Mouse (Mus musculus): ENCODE measurements around the gene Gramd1a. TPM values are rescaled to one million over a fixed set of nuclear protein-coding genes. Genes with fewer than 3 reads are reported as not detected.

The Gramd1a gene
- polyA plus RNA-seq, 1 experiment = 54.9 TPM

GRCm38 (mm10) chr7:31116721-31117145 is 39.0 kb downstream of the Gramd1a start:
- Histone ChIP-seq H3K4me1 (ENCODE audit: control insufficient read depth, insufficient read depth, low read length) (no peaks in the 10 kb centered on the region), H3K9ac (ENCODE audit: low read depth, poor library complexity, severe bottlenecking) (peak overlapping the region; percentile 75), H3K9me3 (replicated peaks; ENCODE audit: control insufficient read depth, insufficient read depth, low read length, poor library complexity, severe bottlenecking) (no peaks in the 10 kb centered on the region), H3K27me3 (ENCODE audit: control insufficient read depth, insufficient read depth, low read length, poor library complexity, severe bottlenecking) (no peaks in the 10 kb centered on the region), H3K27ac (ENCODE audit: insufficient read depth, low read length) (no peak overlapping the region), H3K4me3 (ENCODE audit: low read depth, low read length) (peak overlapping the region; percentile 81), H3K36me3 (ENCODE audit: control insufficient read depth, insufficient read depth, low read length, poor library complexity, severe bottlenecking) (no peaks in the 10 kb centered on the region)
- TF ChIP-seq CTCF (IDR thresholded peaks at IDR 0.05; ENCODE audit: low read depth, low read length) (no peak), EP300 (IDR thresholded peaks at IDR 0.05; ENCODE audit: insufficient read depth, low read depth, low read length) (0 out of 2 replicates have a peak, but pooled peaks have one; percentile 37), POLR2A (IDR thresholded peaks at IDR 0.05; ENCODE audit: insufficient read depth, low read length) (peak; percentile 65)

- no peak for TF ChIP-seq CTCF (IDR thresholded peaks at IDR 0.05; ENCODE audit: low read depth, low read length)
- no peak for TF ChIP-seq POLR2A (IDR thresholded peaks at IDR 0.05; ENCODE audit: insufficient read depth, low read length)
- TF ChIP-seq EP300 (IDR thresholded peaks at IDR 0.05; ENCODE audit: insufficient read depth, low read depth, low read length) = no peak
- Histone ChIP-seq H3K27me3 (ENCODE audit: control insufficient read depth, insufficient read depth, low read length, poor library complexity, severe bottlenecking) (no peaks in the 10 kb centered on the region), H3K9ac (ENCODE audit: low read depth, poor library complexity, severe bottlenecking) (peak overlapping the region; percentile 39; the same call in 1 of the 2 replicates), H3K9me3 (replicated peaks; ENCODE audit: control insufficient read depth, insufficient read depth, low read length, poor library complexity, severe bottlenecking) (no peaks in the 10 kb centered on the region), H3K4me1 (ENCODE audit: control insufficient read depth, insufficient read depth, low read length) (no peaks in the 10 kb centered on the region), H3K36me3 (ENCODE audit: control insufficient read depth, insufficient read depth, low read length, poor library complexity, severe bottlenecking) (no peaks in the 10 kb centered on the region), H3K27ac (ENCODE audit: insufficient read depth, low read length) (no peak overlapping the region), H3K4me3 (ENCODE audit: low read depth, low read length) (peak overlapping the region; percentile 6; the same call in 1 of the 2 replicates)
Observed at GRCm38 (mm10) chr7:31115587-31116043, 40.1 kb downstream of the Gramd1a start.

GRCm38 (mm10) chr7:31115182-31115581 is 40.5 kb downstream of the Gramd1a start, which contains the start of gene Hpn:
Gene Hpn, minus strand, starts transcription at chr7:31115290.
- no peaks in the 10 kb centered on the region for H3K36me3 ChIP-seq (ENCODE audit: control insufficient read depth, insufficient read depth, low read length, poor library complexity, severe bottlenecking)
- TF ChIP-seq EP300 (IDR thresholded peaks at IDR 0.05; ENCODE audit: insufficient read depth, low read depth, low read length) (no peak), POLR2A (IDR thresholded peaks at IDR 0.05; ENCODE audit: insufficient read depth, low read length) (no peak), CTCF (IDR thresholded peaks at IDR 0.05; ENCODE audit: low read depth, low read length) (no peak)
- no peaks in the 10 kb centered on the region for H3K27me3 ChIP-seq (ENCODE audit: control insufficient read depth, insufficient read depth, low read length, poor library complexity, severe bottlenecking)
- H3K27ac ChIP-seq (ENCODE audit: insufficient read depth, low read length) = no peak within 1 kb of the TSS
- peak within 1 kb of the TSS; percentile 70 for H3K4me3 ChIP-seq (ENCODE audit: low read depth, low read length)
- H3K4me1 ChIP-seq (ENCODE audit: control insufficient read depth, insufficient read depth, low read length) = no peaks in the 10 kb centered on the region
- no peaks in the 10 kb centered on the region for H3K9me3 ChIP-seq (replicated peaks; ENCODE audit: control insufficient read depth, insufficient read depth, low read length, poor library complexity, severe bottlenecking)
- peak within 1 kb of the TSS; percentile 39 for H3K9ac ChIP-seq (ENCODE audit: low read depth, poor library complexity, severe bottlenecking)

- Histone ChIP-seq H3K27ac (ENCODE audit: insufficient read depth, low read length) (no peak overlapping the region), H3K4me1 (ENCODE audit: control insufficient read depth, insufficient read depth, low read length) (no peaks in the 10 kb centered on the region), H3K4me3 (ENCODE audit: low read depth, low read length) (peak overlapping the region; percentile 70), H3K36me3 (ENCODE audit: control insufficient read depth, insufficient read depth, low read length, poor library complexity, severe bottlenecking) (no peaks in the 10 kb centered on the region), H3K27me3 (ENCODE audit: control insufficient read depth, insufficient read depth, low read length, poor library complexity, severe bottlenecking) (no peaks in the 10 kb centered on the region), H3K9ac (ENCODE audit: low read depth, poor library complexity, severe bottlenecking) (peak overlapping the region; percentile 39), H3K9me3 (replicated peaks; ENCODE audit: control insufficient read depth, insufficient read depth, low read length, poor library complexity, severe bottlenecking) (no peaks in the 10 kb centered on the region)
- TF ChIP-seq POLR2A (IDR thresholded peaks at IDR 0.05; ENCODE audit: insufficient read depth, low read length) (no peak), CTCF (IDR thresholded peaks at IDR 0.05; ENCODE audit: low read depth, low read length) (peak; percentile 41)
Observed at GRCm38 (mm10) chr7:31114646-31115045, 41.0 kb downstream of the Gramd1a start.

GRCm38 (mm10) chr7:31113800-31114199 is 41.9 kb downstream of the Gramd1a start:
- Histone ChIP-seq H3K9ac (ENCODE audit: low read depth, poor library complexity, severe bottlenecking) (no peak overlapping the region), H3K27ac (ENCODE audit: insufficient read depth, low read length) (no peak overlapping the region), H3K27me3 (ENCODE audit: control insufficient read depth, insufficient read depth, low read length, poor library complexity, severe bottlenecking) (no peaks in the 10 kb centered on the region), H3K36me3 (ENCODE audit: control insufficient read depth, insufficient read depth, low read length, poor library complexity, severe bottlenecking) (no peaks in the 10 kb centered on the region), H3K4me1 (ENCODE audit: control insufficient read depth, insufficient read depth, low read length) (no peaks in the 10 kb centered on the region), H3K4me3 (ENCODE audit: low read depth, low read length) (no peak overlapping the region), H3K9me3 (replicated peaks; ENCODE audit: control insufficient read depth, insufficient read depth, low read length, poor library complexity, severe bottlenecking) (no peaks in the 10 kb centered on the region)
- no peak for TF ChIP-seq EP300 (IDR thresholded peaks at IDR 0.05; ENCODE audit: insufficient read depth, low read depth, low read length)
- TF ChIP-seq CTCF (IDR thresholded peaks at IDR 0.05; ENCODE audit: low read depth, low read length) = no peak
- no peak for TF ChIP-seq POLR2A (IDR thresholded peaks at IDR 0.05; ENCODE audit: insufficient read depth, low read length)

GRCm38 (mm10) chr7:31112036-31112435 is 43.7 kb downstream of the Gramd1a start:
- H3K9ac ChIP-seq (ENCODE audit: low read depth, poor library complexity, severe bottlenecking) = no peak overlapping the region
- H3K4me1 ChIP-seq (ENCODE audit: control insufficient read depth, insufficient read depth, low read length) = no peaks in the 10 kb centered on the region
- H3K4me3 ChIP-seq (ENCODE audit: low read depth, low read length) = no peak overlapping the region
- no peaks in the 10 kb centered on the region for H3K9me3 ChIP-seq (replicated peaks; ENCODE audit: control insufficient read depth, insufficient read depth, low read length, poor library complexity, severe bottlenecking)
- H3K27me3 ChIP-seq (ENCODE audit: control insufficient read depth, insufficient read depth, low read length, poor library complexity, severe bottlenecking) = no peaks in the 10 kb centered on the region
- H3K36me3 ChIP-seq (ENCODE audit: control insufficient read depth, insufficient read depth, low read length, poor library complexity, severe bottlenecking) = no peaks in the 10 kb centered on the region
- TF ChIP-seq CTCF (IDR thresholded peaks at IDR 0.05; ENCODE audit: low read depth, low read length) = no peak
- TF ChIP-seq POLR2A (IDR thresholded peaks at IDR 0.05; ENCODE audit: insufficient read depth, low read length) = no peak
- no peak for TF ChIP-seq EP300 (IDR thresholded peaks at IDR 0.05; ENCODE audit: insufficient read depth, low read depth, low read length)
- no peak overlapping the region for H3K27ac ChIP-seq (ENCODE audit: insufficient read depth, low read length)
